Mouse (Mus musculus) lung, adult 2 months (tissue): ENCODE data around the gene Syt8. TPM values are rescaled to one million over a fixed set of nuclear protein-coding genes. Genes with fewer than 3 reads are reported as not detected.
A peak's percentile ranks its signal among the peaks of the same experiment; 100 is the strongest.

Source experiments
- DNase-seq: peaks from one replicate; pipeline ENCODE4 v3.0.0; 2022
- H3K4me1 ChIP-seq: fragments of 200-500 bp; 2 replicates; pipeline ENCODE4 v1.6.1; 2011; ENCODE audit warnings: low read length; ENCODE audit not compliant: control insufficient read depth, insufficient read depth
- H3K4me3 ChIP-seq: fragments of 200-500 bp; replicated peaks from 2 replicates; pipeline ENCODE3; 2011; ENCODE audit warnings: low read depth, mild to moderate bottlenecking, control low read depth, low read length; ENCODE audit errors: extremely low read depth
- CTCF ChIP-seq: fragments of 200-500 bp; IDR thresholded peaks from 2 replicates; pipeline ENCODE4 v1.5.1; 2011; ENCODE audit warnings: mild to moderate bottlenecking, low read length, control low read depth; ENCODE audit not compliant: insufficient read depth
- POLR2A ChIP-seq: fragments of 200-500 bp; IDR thresholded peaks from 2 replicates; pipeline ENCODE4 v1.6.1; 2011; ENCODE audit warnings: low read depth, mild to moderate bottlenecking, control low read depth, low read length, borderline replicate concordance; ENCODE audit errors: extremely low read depth
- WGBS: fragments of 180-500 bp; shearing (Covaris S2); methylation state at CpG from one replicate; pipeline ENCODE4 v1.1.7; 2018; 5-methylcytosine and 5-hydroxymethylcytosine counted together
- polyA plus RNA-seq: library from polyadenylated mRNA; depleted of rRNA; stranded (reverse); fragments of >200 nt; gene quantifications from 2 replicates; pipeline ENCODE4 v1.2.3, GENCODE M21; 2012

Gene Syt8
- polyA plus RNA-seq, 1 experiment = 8.6 TPM

DNA sequence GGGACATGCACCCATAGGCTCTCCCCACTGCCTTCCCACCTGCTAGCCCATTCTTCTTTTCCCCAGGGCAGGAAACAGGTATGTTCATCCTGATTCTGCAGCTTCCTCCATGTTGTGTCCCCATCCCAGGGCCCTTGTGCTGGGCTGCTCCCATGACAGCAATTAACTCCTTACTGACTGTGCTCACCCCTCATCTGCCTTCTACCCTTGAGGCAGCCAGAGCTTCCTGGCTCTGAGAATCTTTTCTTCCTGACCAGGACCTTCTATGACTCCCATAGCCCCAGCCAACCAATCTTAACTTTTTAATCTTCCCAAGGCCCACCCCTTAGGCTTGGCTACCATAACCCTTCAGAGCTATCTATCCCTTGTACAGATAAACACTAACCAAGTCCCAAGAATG lies 44.7 kb downstream of the Syt8 start:
- no peak for TF ChIP-seq POLR2A
- no peak for TF ChIP-seq CTCF
- Histone ChIP-seq H3K4me1 (no peaks in the 10 kb centered on the region), H3K4me3 (no peak overlapping the region)
- no peak for DNase-seq

DNA sequence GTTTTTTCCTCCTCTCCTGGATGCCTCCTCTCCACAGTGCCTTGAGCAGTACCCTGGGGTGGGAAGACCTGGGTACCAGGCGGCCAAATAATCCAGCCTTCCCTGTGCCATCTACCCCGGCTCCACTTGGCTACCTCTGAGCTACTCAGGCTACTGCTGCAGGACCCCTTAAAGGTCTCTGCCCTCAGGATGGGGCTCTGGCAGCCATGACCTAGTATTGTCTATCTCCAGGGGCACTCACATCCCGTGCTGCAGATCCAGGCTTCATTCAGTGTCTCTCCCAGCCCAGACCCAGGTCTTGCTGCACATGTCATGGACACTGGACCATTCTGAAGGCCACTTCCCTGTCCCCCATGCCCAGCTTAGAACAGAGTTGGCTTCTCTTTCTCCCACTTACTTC lies 45.2 kb downstream of the Syt8 start:
- no peak for DNase-seq
- WGBS = 89% methylated on average over 3 of the region's 3 CpGs
- H3K4me3 ChIP-seq = no peak overlapping the region
- no peak for TF ChIP-seq CTCF
- no peaks in the 10 kb centered on the region for H3K4me1 ChIP-seq

DNA sequence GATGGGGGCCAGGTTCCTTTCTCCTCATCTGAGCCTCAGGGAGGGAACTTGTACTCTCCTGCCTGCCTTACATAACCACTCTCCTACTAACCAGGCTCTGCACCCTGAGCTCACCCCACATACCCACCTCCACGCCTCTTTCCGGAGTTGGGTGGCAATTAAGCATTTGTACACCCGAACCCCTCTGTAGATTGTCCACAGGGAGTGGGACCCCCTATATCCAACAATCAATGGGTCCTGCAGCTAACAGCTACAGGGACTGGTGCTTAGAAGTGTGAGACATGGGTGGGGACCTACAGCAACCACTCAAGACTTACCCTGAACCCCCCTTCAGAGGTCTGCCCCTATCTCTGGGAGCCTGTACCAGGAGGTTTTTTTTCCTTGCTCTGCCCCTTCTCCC lies 46.0 kb downstream of the Syt8 start:
- TF ChIP-seq POLR2A = no peak
- no peak for TF ChIP-seq CTCF
- WGBS = 91% methylated on average over 3 of the region's 3 CpGs
- H3K4me3 ChIP-seq = no peak overlapping the region
- no peaks in the 10 kb centered on the region for H3K4me1 ChIP-seq
- DNase-seq = no peak

DNA sequence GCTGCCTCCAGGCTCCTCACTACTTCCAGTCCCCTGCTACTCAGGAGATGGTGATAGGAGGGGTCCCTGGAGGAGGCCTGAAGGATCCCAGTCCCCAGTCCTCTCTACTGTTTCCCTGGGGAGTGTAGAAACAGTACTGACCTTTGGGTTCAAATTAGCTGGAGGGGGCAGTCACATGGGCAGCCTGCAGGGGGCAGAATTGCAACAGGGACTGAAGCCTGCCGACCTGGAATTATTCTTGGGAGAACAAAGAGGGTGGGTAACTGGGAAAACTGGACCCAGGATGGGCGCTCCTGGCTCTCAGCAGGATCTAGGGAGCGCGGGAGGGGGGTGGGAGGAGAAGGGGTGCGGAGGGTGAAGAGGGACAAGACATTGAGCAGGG lies 46.5 kb downstream of the Syt8 start:
- peak; percentile 52 for DNase-seq
- Histone ChIP-seq H3K4me3 (no peak overlapping the region), H3K4me1 (no peaks in the 10 kb centered on the region)
- 24% methylated on average over 5 of the region's 5 CpGs for WGBS
- TF ChIP-seq CTCF (peak; percentile 53), POLR2A (no peak)

DNA sequence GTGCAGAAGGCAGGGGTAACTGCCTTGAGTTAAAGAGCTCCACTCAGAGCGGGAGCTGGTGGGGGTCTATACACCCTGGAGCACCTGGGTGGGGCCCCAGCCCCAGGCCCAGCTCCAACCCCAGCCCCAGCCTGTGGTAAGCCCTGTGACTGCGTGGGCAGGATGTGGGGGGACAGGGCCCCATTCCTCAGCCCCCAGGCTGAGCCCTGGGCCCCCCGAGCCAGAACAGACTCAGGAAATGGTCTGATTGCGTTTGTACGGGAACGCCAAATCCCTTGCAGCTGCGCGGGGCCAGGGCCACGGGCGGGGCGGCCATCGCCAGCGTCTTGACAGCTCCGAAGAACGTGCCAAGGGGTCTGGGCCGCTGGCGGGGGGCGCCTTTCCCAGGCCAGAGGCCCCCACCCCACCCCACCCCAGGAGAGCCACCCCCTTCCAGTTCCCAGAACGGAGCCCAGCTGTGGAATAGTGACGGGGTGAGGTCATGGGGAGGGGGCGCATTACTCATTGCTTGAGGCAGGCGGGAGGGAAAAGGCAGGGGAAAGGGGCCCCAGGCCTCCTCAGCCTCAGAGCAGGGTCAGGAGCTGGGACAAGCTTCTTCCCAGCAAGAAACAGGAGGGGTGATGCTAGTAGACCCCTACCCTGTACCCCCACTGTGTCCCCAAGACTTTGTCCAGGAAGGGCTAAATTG lies 47.1 kb downstream of the Syt8 start:
- no peak for DNase-seq
- no peak overlapping the region for H3K4me3 ChIP-seq
- 16% methylated on average over 22 of the region's 22 CpGs for WGBS
- H3K4me1 ChIP-seq = no peaks in the 10 kb centered on the region
- TF ChIP-seq POLR2A (no peak), CTCF (no peak)

DNA sequence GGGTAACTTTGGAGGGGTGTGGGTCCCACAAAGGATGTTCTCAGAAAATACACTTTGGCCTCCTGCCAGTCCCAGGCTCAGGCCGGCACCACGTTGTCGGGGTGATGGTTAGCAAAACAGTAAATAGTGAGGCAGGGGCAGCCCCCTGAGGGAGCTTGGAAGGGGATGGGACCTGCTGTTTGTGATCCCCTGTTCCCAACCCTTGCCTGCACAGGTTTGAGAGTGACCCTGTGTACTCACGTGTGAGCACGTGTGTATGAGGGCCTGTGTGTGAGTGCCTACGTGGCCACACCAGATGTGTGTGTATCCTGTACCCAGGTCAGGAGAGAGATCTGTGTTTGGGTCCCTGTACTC lies 47.6 kb downstream of the Syt8 start:
- Histone ChIP-seq H3K4me3 (no peak overlapping the region), H3K4me1 (no peaks in the 10 kb centered on the region)
- 28% methylated on average over 6 of the region's 6 CpGs for WGBS
- no peak for DNase-seq
- TF ChIP-seq POLR2A = no peak
- TF ChIP-seq CTCF = no peak

DNA sequence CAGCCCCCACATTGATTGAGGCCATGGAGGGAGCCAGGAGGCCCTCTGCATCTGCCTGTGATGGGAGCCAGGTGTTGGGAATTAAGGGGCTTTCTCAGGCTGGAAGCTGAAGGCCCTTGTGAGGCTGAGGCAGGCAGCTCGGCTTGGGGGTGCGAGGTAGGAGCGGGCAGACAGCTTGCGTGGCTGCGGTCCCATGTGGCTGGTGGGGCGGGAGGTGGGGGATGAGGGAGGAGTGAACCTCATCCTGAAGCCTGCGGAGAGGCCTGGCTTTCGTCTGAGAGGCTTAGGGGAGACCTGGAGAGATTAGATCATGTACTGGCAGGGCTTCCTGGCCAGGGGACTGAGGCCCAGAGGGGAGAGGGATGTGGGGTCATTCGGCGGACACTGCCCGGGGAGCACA lies 48.5 kb downstream of the Syt8 start:
- TF ChIP-seq CTCF = no peak
- no peak for TF ChIP-seq POLR2A
- no peaks in the 10 kb centered on the region for H3K4me1 ChIP-seq
- DNase-seq = no peak
- H3K4me3 ChIP-seq = no peak overlapping the region
- 70% methylated on average over 11 of the region's 11 CpGs for WGBS

DNA sequence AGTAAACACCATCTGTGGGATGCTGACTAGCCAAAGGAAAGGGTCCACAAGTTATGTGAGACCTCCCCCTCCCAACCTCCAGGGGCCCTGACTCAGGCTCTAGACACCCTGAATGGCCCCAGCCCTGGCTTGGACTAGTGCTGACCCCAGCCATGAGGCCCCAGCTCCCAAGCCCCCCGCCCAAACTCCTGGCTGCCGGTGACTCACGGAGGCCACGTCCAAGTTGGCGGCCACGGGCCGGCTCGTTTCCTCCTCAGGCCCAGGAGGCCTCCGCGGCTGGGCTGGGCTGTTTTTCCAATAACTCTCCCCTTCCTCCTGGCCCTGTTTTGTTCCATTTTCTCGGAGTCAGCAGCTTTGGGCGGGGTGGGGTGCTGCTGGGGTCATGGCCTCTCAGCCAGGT lies 50.1 kb downstream of the Syt8 start:
- Histone ChIP-seq H3K4me3 (no peak overlapping the region), H3K4me1 (no peaks in the 10 kb centered on the region)
- 52% methylated on average over 12 of the region's 12 CpGs for whole genome bisulfite sequencing
- TF ChIP-seq CTCF (no peak), POLR2A (no peak)
- DNase-seq = no peak

DNA sequence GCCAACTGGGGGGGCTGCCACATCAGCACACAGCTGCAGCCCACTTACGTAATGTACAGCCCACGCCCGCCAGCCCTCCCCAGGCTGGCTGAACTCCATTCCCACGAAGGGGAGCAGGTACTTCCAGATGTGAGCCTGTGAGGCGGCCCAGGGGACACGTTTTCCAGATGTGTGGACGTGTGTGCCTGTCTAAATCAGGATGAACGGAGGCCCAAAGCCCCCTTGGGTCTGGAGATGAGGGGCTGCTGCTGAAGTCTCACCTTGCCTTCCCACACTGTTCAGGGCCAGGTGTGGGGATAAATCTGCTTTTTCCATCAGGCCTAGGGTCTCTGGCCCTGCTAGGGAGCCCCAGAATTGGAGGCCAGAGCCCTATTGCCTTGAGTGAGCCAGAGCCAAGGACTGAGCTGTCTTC lies 52.1 kb downstream of the Syt8 start:
- TF ChIP-seq POLR2A (no peak), CTCF (no peak)
- WGBS = 81% methylated on average over 8 of the region's 8 CpGs
- H3K4me1 ChIP-seq = no peaks in the 10 kb centered on the region
- no peak for DNase-seq
- no peak overlapping the region for H3K4me3 ChIP-seq

DNA sequence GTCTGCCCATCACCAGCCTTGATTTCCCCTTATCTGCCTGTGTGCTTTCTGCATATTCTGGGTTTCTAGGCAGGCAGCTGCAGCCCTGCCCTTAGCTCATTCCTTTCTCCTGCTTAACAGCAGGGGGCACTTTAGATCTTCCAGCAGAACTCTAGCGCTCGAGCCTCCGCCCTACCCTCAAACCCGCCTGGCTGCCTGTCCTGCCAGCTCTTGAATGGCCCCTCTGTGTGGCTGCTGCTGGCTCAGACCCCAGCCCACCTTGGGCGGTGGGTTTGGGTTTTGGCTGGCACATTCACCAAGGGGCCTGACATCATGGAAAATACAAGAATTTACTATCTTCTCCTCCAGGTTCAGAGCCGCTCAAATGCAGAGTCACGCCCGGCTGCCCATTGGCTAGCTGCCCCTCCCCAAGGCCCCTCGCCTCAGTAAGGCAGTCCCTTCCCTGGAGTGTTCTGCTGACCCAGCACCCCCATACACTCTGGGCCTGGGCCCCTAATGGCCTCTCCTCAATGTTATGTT lies 52.8 kb downstream of the Syt8 start:
- WGBS = 36% methylated on average over 9 of the region's 9 CpGs
- Histone ChIP-seq H3K4me3 (no peak overlapping the region), H3K4me1 (no peaks in the 10 kb centered on the region)
- TF ChIP-seq CTCF (peak; percentile 27; the same call in 1 of the 2 replicates), POLR2A (no peak)
- DNase-seq = no peak
